Mouse (Mus musculus) olfactory bulb, adult 2 months (tissue): ENCODE results near the gene Sugp2.

ENCODE experiments used
- CTCF ChIP-seq: fragments of 200-500 bp; IDR thresholded peaks from 2 replicates; pipeline ENCODE4 v1.5.1; 2012; ENCODE audit warnings: low read depth, mild to moderate bottlenecking, low read length, moderate library complexity; ENCODE audit not compliant: insufficient read depth
- POLR2A ChIP-seq: fragments of 200-500 bp; IDR thresholded peaks from 2 replicates; pipeline ENCODE4 v1.6.1; 2012; ENCODE audit warnings: mild to moderate bottlenecking, low read depth, low read length, moderate library complexity; ENCODE audit not compliant: insufficient read depth

DNA sequence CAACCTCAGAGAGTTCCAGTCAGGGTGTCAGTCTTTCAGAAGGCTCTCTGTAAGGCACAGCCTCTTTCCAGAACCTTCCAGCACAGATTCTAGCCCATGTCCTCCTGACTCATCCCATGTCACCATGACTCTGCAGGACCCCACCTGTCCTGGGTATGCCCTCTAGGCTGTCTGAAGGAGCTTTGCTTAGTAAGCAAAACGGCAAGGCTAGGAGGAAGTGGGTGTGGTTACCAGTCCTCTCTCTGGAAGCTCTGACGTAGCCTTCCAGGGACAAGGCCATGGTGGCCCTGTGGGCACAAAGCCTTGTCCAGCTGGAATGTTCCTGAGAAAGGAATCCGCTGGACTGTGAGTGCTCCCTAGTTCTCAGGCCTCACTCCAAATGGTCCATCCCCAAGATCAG, 38.9 kb downstream of the Sugp2 start:
- TF ChIP-seq CTCF = no peak
- no peak for TF ChIP-seq POLR2A
